Mouse (Mus musculus): ENCODE measurements around the gene Atoh8.

Atoh8 gene

DNA sequence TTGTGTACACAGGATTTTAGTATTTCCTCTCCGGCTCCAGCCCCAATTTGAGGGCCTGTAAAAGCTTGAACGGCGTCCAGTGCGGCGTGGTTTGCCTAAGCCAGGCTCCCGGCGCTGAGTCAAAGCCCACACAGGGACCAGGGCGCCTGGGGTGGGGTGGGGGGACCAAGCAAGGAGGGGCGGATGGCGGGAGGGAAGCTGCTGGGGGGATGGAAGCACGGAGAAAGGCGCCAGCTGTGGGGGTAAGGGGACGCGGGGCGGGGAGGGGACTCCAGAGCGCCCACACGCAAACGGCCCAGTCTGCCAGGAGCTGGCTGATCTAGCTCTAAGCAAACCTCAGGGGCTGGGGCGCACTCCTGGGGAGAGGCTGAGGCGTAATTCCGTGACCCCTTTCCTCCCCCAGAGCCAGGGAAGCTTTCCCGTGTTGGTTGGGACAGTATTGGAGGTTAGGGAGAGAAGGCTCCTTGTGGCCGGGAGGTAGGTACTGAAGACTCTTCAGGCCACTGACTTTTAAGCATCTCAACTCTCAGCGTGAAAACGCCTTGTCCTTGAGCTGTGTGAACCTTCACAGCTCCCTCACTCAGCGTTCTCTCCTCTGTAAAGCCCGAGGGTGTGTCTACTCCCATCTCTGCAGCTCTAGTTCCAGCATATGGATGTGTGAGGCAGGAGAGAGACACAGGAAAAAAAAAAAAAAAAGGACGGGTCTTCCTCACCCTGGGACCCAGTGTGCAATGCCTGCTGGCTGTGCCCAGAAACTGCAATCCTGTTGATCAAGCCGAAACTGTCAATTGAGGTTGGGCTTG is 46.1 kb downstream of the Atoh8 start:
- DNase-seq (ENCODE audit: low spot score) = no peak

DNA sequence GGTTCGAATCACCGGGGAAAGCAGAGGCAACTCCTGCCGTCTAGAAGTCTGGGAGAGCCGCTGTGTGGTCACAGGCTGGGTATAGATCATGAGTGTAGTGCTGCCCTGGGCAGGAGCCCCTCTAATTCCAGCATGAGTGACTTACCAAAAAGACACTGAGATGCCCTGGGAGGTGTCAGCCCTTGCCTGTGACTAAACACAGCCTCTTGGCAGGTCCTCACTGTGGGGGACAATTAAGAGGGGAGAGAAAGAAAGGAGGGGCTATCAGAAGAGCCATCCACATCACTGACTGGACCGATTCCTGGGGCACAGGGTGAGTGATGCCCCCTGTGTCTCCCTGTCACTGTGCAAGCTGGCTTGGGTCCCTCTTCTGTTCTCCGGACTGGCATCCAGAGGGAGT is 48.6 kb downstream of the Atoh8 start:
- DNase-seq (ENCODE audit: low spot score) = no peak

DNA sequence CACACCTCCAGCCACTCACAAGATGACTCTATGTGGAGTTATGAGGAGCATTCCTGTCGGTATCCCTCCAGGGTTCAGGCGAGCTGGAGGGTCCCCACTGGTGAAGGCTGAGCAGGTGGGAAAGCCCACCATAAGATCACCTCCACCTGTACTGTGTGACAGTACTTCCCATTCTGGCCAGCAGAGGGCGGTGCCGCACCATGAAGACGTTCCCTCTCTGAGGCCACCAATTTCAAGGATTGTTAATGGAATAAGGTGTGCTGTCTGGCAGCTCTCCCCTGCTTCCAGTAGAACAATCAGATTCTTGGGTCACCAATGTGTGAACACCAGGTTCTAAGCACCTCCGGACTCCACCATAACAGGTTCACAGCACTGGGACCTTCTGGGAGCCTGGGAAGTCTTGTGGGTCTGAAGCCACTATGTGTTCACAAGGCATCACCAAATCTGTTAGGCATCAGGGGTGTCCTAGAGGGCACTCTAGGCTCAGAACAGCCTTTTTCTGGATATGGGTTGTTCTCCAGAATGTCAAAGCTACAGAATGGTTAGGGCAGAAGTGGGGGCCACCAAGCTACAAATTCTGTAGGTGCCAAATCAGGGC is 49.4 kb downstream of the Atoh8 start:
- DNase-seq (ENCODE audit: low spot score) = no peak

DNA sequence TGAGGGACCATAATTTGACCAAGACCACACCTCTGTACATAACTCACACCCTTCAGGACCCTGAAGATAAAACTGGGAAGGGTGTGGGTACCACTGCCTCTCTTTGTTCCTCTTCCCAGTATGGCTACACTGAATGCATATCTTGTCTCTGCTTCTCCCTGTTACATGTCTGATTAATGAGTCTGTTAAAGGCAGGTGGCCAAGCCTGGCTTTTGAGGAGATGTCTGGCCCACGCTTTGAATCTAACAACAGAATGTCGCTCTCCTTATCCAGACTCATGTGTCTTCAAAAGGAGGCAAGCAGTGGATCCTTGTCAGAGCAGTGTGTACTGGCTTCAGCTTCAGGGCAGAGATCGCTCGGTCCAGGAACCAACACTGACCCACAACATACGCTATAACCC is 50.8 kb downstream of the Atoh8 start:
- DNase-seq (ENCODE audit: low spot score) = no peak

DNA sequence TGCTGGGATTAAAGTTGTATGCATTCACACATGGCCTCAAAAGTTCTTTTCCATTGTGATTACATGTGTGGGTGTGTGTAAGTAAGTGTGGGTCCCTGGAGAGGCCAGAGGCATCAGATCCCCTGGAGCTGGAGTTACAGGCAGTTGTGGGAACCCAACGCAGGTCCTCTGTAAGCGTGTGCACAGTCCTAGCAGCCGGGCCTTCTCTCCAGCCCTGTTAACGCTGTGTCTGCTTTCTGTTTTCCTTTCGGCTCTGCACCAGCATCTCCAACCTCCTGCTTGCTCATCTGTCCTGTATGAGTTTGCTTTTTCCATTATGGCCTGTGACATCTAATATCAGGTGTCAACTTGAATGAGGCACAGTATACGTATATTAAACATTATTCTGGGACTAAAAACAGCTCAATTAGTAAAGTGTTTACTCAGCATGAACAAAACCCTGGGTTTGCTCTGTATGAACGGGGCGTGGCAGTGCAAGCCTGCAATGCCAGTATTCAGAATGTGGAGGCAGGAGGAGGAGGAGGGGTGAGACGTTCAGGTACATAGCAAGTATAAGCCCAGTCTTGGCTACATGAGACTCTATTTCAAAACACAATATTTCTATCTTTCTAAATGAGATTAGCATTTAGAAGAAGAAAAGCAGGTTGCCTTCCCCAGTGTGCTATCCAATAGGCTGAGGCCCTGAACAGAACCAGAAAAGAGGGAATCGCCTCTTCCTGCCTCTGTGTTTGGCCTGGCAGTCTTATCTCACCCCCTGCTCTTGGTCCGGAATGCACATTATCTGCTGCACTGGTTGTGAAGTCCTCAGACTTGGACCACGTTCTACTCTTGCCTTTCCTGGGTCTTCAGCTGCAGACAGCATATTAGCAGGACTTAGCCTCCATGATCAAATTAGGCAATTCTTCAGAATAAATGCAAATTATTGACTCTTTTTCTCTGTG is 55.5 kb downstream of the Atoh8 start:
- no peak for DNase-seq (ENCODE audit: low spot score)

DNA sequence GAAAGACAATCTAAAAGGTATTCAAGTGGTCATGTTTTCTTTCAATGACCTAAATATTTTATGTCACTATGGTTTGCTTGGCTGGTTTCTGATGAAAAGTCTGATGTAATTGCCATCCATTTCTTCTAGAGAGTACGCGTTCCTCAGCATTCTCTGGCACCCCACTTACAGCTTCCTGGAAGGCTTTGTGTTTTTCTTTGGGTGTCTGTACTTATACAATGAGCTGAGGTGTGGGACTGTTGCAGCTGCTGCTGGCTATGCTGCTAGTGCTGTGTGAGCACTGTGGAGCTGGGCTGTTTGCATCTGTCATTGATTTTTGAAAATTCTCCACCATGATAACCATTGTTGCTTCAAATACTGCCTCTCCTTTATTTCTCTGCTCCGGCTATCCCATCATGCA is 56.4 kb downstream of the Atoh8 start:
- DNase-seq (ENCODE audit: low spot score) = no peak

DNA sequence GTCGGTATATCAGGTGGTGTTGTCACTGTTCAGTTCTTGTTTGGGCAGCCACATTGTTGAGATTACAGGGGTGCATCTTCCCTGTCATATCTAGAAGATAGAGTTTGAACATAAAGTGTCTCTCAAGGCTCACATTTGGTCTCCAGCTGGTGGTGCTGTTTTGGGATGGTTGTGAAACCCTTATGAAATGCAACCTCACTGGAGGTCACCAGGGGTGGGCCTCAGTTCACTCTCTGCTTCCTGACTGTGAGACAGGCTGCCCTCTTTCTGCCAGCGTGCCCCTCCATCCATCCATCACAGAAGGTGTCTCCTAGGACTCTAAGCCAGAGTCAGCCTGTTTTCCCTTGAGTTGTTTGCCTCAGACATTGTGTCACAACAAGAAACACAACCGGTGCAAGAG is 58.0 kb downstream of the Atoh8 start:
- no peak for DNase-seq (ENCODE audit: low spot score)

DNA sequence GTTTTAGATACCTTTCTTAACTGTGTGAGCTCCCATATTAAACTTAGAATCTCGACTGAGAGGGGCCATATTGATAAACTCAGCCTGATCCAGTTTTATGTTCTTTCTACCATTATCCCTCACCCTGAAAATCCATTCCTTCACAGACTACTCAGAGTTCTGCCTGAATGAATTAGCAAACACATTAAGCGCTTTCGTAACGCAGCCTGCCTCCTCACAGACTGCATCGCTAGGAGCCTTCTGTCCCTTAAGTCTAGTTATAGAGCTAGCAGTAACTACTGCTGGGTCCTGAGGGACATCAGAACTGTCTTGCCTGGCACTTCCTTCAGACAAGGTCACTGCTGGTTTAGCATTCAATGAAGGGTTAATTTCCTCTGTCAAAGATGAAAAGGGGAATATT is 59.4 kb downstream of the Atoh8 start:
- DNase-seq (ENCODE audit: low spot score) = no peak

DNA sequence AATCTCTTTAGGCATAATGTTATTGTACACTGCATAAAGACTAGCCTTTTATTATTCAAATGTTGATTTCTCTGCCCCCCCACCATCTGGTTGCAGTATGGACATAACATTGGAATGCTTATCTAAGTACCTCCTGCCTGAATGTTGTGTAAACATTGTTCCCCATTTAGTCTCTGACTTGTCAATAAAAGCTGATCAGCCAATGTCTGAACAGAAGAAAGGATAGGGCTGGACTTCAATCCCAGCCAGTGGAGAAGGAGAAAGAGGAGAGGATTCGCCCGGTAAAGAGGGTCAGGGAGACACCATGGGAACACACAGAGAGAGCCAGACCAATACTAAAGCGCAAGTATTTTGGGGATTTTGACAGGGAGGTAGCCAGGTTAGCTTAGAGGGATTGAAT is 60.0 kb downstream of the Atoh8 start:
- no peak for DNase-seq (ENCODE audit: low spot score)

DNA sequence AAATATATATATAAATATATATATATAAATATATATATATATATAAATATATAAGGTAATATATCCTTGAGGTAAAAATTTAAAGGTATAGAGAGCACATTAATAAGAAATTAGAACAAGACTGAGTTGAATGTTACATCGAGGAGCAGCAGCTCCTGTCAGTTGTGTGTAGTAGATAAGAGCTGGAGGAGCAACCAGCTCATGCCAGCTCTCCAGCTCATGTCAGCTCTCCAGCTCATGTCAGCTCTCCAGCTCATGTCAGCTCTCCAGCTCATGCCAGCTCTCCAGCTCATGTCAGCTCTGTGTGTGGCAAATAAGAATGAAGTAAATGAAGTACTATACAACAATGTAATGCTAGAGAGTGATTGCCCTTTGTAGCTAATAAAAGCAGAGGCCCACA is 62.0 kb downstream of the Atoh8 start:
- no peak for DNase-seq (ENCODE audit: low spot score)

DNA sequence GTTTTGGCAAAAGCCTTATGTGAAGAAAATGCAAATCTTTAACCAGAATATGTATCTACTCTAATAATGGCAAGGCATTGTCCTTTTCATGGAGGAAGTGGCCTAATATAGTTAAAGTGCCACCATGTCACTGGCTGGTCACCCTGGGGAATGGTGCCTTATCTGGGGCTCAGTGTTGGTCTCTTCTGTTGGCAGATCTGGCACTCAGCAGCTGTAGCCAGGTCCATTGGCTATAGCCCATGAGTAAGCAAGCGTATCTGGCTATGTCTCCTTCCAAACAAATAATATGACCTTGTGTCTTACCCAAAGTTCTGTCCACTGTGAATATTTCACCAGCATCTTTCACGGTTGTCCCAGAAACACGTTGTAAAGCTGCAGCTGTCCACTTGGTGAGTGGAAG is 64.0 kb downstream of the Atoh8 start:
- DNase-seq (ENCODE audit: low spot score) = no peak

DNA sequence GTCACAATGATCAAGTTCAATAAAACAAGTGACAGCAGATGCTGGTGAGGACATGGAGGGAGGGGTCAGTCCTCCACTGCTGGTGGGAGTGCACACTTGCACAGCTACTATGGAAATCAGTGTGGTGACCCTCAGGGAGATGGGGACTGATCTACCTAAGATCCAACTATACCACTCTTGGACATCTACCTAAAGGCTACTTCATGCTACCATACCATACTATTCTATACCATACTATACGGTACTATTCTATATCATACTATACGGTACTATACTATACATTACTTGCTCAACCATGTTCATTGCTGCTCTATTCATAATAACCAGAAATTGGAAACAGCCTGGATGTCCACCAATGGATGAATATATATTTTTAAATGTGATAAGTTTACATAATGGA is 69.5 kb downstream of the Atoh8 start:
- DNase-seq (ENCODE audit: low spot score) = no peak

DNA sequence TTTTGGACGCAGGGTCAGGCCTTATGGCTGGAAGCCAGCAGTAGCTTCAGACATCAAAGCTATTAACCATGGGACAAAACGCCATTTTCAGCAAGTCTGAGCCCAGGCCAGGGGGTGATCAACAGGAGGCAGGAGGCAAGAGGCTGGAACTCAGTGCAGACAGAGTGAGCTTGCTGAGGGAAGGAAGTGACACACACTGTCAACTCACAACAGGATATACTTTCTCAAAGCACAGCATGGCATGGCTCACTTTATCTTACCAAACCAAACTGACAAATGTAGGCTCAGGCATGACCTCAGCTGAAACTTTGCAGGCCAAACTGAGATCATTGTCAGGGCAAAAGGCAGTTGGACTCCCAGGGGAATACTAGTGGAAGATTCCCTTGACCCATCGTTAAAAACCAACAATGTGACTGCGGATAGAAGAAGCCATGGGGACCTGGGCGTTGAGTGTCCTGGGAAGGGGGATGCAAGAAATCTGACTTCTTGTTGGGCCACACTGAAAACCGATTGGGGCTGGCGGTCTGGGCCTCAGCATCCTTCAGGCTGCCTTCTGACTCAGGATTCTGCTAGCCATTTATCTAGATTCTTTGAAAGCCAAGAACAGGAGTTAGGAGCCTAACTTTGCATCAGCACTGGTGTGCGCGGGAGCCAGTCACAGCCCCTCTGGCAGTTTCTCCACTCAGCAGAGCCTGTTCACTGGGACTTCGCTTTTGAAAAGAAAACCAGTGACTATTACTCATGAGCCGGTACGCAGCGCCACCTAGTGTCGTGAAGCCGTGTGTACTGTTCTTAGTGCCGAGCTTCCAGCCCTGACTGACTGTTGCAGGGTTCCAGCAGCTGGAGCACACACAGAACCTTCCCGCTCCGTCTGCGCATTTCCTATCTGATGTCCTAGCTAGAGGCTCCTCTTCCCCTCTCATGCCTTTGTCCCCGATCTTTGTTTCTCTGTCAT is 70.8 kb downstream of the Atoh8 start:
- DNase-seq (ENCODE audit: low spot score) = peak; percentile 68

DNA sequence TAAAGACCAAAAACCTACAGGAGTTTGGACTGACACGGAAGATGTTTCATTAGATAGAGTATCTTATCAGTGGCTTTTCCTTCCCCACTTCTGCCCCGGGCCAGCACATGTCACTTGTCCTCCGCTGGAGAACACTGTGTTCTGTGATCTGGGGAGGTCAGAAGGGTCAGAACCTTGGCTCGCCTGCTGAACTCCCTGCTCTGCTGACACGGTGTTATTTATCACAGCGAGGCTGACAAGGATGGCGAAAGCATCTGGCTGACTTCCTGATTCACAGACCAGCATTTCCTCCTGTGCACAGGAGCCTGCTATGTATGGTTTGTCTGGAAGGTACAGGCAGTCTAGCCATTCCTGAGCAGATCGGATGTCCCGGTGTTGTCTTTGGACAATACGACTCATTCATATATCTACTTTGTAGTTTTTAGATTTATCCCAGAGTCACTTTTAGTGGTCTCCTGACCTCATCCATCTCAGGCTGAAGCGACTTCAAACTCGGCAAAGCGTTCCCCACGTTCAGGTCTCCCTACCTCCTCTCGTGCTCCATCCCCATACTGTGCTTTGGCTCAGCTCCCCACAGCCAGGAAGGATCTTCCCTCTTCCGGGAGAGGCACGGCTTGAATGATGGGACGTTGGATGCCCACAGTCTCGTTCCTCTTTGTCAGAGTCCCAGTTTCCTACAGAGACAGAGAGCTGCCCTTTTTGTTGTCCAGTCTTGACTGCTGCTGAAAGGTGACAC is 73.1 kb downstream of the Atoh8 start:
- DNase-seq (ENCODE audit: low spot score) = peak; percentile 30

DNA sequence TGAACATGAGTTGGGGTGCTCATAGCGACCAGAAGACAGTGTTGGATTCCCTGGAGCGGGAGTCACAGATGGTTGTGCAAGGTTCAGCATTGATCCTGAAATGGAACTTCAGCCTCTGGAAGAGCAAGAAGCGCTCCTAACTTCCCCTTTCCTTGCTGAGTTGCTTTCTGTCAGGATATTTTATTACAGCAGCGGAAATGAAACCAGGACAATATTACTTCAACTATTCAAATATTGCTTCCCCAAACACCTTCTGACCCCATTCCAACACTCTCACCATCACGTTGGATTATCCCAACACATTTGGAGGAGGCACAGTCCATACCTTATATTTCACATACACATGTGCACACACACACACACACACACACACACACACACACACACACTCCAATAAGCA is 73.6 kb downstream of the Atoh8 start:
- DNase-seq (ENCODE audit: low spot score) = no peak

DNA sequence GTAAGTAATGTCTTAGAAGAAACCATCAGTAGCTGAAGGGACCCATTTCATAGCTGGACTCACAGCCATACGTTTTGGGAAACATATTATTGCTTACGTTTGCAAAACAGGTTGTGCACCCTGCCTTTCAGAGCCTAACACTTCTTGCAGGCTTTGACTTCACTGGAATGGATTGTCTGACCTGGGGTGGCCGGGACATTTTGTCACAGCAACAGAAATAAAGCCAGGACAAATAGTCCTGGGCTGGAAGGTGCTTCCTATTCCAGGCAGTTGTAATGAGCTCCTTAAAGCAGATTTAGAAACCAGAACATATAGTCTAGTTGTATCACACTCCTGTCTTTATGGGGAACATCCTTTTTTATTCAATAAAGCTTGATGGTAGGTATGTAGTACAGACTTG is 74.4 kb downstream of the Atoh8 start:
- no peak for DNase-seq (ENCODE audit: low spot score)

DNA sequence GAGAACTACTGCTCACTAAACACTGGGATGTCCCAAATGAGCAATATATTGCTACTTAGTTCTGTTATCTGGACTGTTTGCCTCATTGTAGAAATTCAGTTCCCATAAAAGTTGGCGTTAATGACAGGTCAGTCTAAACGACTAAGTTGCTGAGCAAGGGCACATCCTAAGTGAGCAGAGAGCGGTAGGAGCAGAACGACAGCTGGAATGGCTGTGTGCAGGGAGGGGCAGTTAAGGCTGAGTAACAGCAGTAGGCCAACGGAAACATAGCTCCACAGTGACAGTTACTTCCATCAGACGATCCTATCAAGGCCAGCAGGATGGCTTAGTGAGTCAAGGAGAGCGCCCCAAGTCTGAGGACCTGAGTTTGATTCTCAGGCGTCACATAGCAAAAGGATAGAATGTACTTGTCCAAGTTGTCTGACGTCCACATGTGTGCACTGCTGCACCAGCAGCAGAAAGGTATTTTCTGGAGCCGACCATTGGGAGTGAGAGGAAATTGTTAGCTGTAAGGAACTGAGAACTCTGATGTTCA is 75.4 kb downstream of the Atoh8 start:
- no peak for DNase-seq (ENCODE audit: low spot score)

DNA sequence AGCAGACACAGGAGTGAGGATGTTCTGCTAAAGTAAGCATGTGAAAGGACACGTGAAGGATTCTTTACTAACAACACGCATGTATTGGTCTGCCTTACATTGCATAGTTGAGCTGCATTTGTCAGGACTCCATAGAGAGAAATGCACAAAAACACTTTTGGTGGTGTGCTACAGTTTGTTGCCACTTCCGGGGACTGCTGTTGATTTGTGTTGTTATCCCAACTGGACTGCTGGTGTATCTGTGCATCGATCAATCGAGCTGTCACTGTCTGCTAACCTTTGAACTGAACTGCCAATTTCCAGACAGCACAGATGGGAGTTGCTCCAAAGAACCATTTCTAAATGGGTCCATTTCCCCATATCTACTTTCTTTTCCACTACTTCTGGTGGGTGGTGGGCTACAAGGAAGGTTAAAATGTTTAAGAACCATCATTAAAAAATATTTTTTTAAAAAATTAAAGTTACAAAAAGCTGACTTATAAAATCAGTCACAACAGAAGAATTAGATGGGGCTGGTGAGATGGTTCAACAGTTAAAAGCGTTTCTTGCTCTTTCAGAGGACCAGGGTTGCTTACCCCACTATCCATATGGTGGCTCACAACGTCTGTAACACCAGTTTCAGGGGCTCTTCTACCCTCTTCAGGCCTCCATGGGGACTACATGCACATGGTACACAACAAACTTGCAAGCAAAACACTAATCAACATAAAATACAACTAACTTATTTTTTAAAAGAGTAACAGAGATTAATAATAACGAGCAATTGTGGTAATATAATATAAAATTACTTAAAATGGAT is 76.2 kb downstream of the Atoh8 start:
- no peak for DNase-seq (ENCODE audit: low spot score)

Data from ovary, adult 18-20 months (tissue).